Mouse (Mus musculus): ENCODE results near the gene Slc7a15. TPM values are rescaled to one million over a fixed set of nuclear protein-coding genes. Genes with fewer than 3 reads are reported as not detected.

The Slc7a15 gene
- total and polyA plus RNA-seq, 3 experiments, result not detected

GRCm38 (mm10) chr12:8537291-8537690 lies 61.6 kb downstream of the Slc7a15 start:
- no peak overlapping the region for H3K4me3 ChIP-seq (ENCODE audit: control insufficient read depth in 1 of 2, insufficient read depth in 1 of 2, low read depth in 2 of 2, low read length in 2 of 2)
- TF ChIP-seq MYC (IDR thresholded peaks at IDR 0.05; ENCODE audit: low read depth, low read length) (no peak), NRF1 (IDR thresholded peaks at IDR 0.05; ENCODE audit: insufficient read depth, low read depth, low read length, poor library complexity, severe bottlenecking) (no peak), BHLHE40 (IDR thresholded peaks at IDR 0.05; ENCODE audit: borderline replicate concordance, low read depth, low read length) (no peak), HCFC1 (IDR thresholded peaks at IDR 0.05; ENCODE audit: low read depth, low read length) (no peak), CHD2 (IDR thresholded peaks at IDR 0.05; ENCODE audit: low read length) (no peak), USF1 (IDR thresholded peaks at IDR 0.05; ENCODE audit: low read depth, low read length) (no peak), GATA1 (IDR thresholded peaks at IDR 0.05; ENCODE audit: low read depth, low read length) (no peak)
- no peaks in the 10 kb centered on the region for H3K36me3 ChIP-seq (ENCODE audit: control insufficient read depth in 1 of 2, insufficient read depth in 2 of 2, low read length in 2 of 2)
- no peaks in the 10 kb centered on the region for H3K4me1 ChIP-seq (ENCODE audit: control insufficient read depth in 1 of 2, insufficient read depth in 2 of 2, low read length in 2 of 2)
- no peak overlapping the region for H3K27ac ChIP-seq (ENCODE audit: control insufficient read depth, low read depth, low read length)
- H3K9ac ChIP-seq (ENCODE audit: control insufficient read depth, low read depth, low read length, poor library complexity, severe bottlenecking), result no peak overlapping the region
- H3K9me3 ChIP-seq (replicated peaks; ENCODE audit: insufficient read depth, low read length), result no peaks in the 10 kb centered on the region
- DNase-seq (ENCODE audit: low read depth, low spot score), result no peak
- H3K27me3 ChIP-seq (ENCODE audit: control insufficient read depth in 1 of 2, insufficient read depth in 2 of 2, low read length in 2 of 2), result peaks cover 0 to 2% of the 10 kb centered on the region in 2 experiments; a peak in 3 of 4 replicates
- no peaks in the 10 kb centered on the region for H3K79me2 ChIP-seq (ENCODE audit: control insufficient read depth, insufficient read depth, low read length, poor library complexity)

GRCm38 (mm10) chr12:8536221-8536965 lies 62.5 kb downstream of the Slc7a15 start:
- no peak for DNase-seq (ENCODE audit: low read depth, low spot score)
- Histone ChIP-seq H3K36me3 (ENCODE audit: control insufficient read depth in 1 of 2, insufficient read depth in 2 of 2, low read length in 2 of 2) (no peaks in the 10 kb centered on the region), H3K9me3 (replicated peaks; ENCODE audit: insufficient read depth, low read length) (no peaks in the 10 kb centered on the region), H3K9ac (ENCODE audit: control insufficient read depth, low read depth, low read length, poor library complexity, severe bottlenecking) (no peak overlapping the region), H3K27me3 (ENCODE audit: control insufficient read depth in 1 of 2, insufficient read depth in 2 of 2, low read length in 2 of 2) (peaks cover 0 to 2% of the 10 kb centered on the region in 2 experiments; a peak in 3 of 4 replicates), H3K4me1 (ENCODE audit: control insufficient read depth in 1 of 2, insufficient read depth in 2 of 2, low read length in 2 of 2) (no peaks in the 10 kb centered on the region), H3K27ac (ENCODE audit: control insufficient read depth, low read depth, low read length) (no peak overlapping the region), H3K4me3 (ENCODE audit: control insufficient read depth in 1 of 2, insufficient read depth in 1 of 2, low read depth in 2 of 2, low read length in 2 of 2) (no peak overlapping the region), H3K79me2 (ENCODE audit: control insufficient read depth, insufficient read depth, low read length, poor library complexity) (no peaks in the 10 kb centered on the region)
- no peak for TF ChIP-seq ETS1 (IDR thresholded peaks at IDR 0.05; ENCODE audit: low read depth, low read length)
- no peak for TF ChIP-seq MAFK (IDR thresholded peaks at IDR 0.05; ENCODE audit: borderline replicate concordance, low read depth, low read length)
- TF ChIP-seq GABPA (IDR thresholded peaks at IDR 0.05; ENCODE audit: low read depth, low read length), result no peak
- no peak for TF ChIP-seq SIN3A (IDR thresholded peaks at IDR 0.05; ENCODE audit: low read length)
- TF ChIP-seq POLR2AphosphoS5 (IDR thresholded peaks at IDR 0.05; ENCODE audit: borderline replicate concordance, low read depth, low read length), result no peak
- TF ChIP-seq ZC3H11A (IDR thresholded peaks at IDR 0.05; ENCODE audit: low read depth, low read length), result no peak
- TF ChIP-seq UBTF (IDR thresholded peaks at IDR 0.05; ENCODE audit: borderline replicate concordance, insufficient read depth, low read depth, low read length), result no peak
- TF ChIP-seq ZKSCAN1 (IDR thresholded peaks at IDR 0.05; ENCODE audit: low read depth, low read length), result no peak
- TF ChIP-seq POLR2A (IDR thresholded peaks at IDR 0.05; ENCODE audit: control insufficient read depth in 1 of 2, insufficient read depth in 1 of 2, low read depth in 1 of 2, low read length in 2 of 2, poor library complexity in 1 of 2), result no peak
- no peak for TF ChIP-seq TAL1 (IDR thresholded peaks at IDR 0.05; ENCODE audit: low read length)
- no peak for TF ChIP-seq POLR2AphosphoS2 (IDR thresholded peaks at IDR 0.05; ENCODE audit: low read length)
- no peak for TF ChIP-seq TBP (IDR thresholded peaks at IDR 0.05; ENCODE audit: low read depth, low read length)
- no peak for TF ChIP-seq EP300 (IDR thresholded peaks at IDR 0.05; ENCODE audit: low read depth in 1 of 2, low read length in 2 of 2)
- TF ChIP-seq GATA1 (IDR thresholded peaks at IDR 0.05; ENCODE audit: low read depth, low read length), result no peak
- no peak for TF ChIP-seq TCF12 (IDR thresholded peaks at IDR 0.05; ENCODE audit: low read depth, low read length)
- no peak for TF ChIP-seq JUND (IDR thresholded peaks at IDR 0.05; ENCODE audit: low read depth, low read length)

All from MEL (cell line).